Mouse (Mus musculus) cortical plate, adult 2 months (tissue): Measurements from ENCODE around the gene Tcl1b4.

Experiments
- CTCF ChIP-seq: fragments of 200-500 bp; IDR thresholded peaks from 2 replicates; pipeline ENCODE4 v1.5.1; 2011; ENCODE audit warnings: mild to moderate bottlenecking, control low read depth, low read length; ENCODE audit not compliant: insufficient read depth; ENCODE audit errors: extremely low read depth
- POLR2A ChIP-seq: fragments of 200-500 bp; IDR thresholded peaks from 2 replicates; pipeline ENCODE4 v1.6.1; 2011; ENCODE audit warnings: mild to moderate bottlenecking, low read length, control low read depth; ENCODE audit not compliant: insufficient read depth; ENCODE audit errors: extremely low read depth

GRCm38 (mm10) chr12:105173366-105173765 is 28.4 kb upstream of the Tcl1b4 start:
- TF ChIP-seq CTCF = no peak
- no peak for TF ChIP-seq POLR2A
